Mouse (Mus musculus) midbrain, embryonic 14.5 days (tissue): ENCODE measurements around the gene Asna1. TPM values are rescaled to one million over a fixed set of nuclear protein-coding genes. Genes with fewer than 3 reads are reported as not detected.

Source experiments
- ATAC-seq: fragments of 200-750 bp; cut with Nextera tagmentation; 2 replicates; pipeline ENCODE4 v1.8.0; 2017; ENCODE audit warnings: moderate number of reproducible peaks, moderate library complexity; ENCODE audit not compliant: low FRiP score, low TSS enrichment
- DNase-seq: peaks from one replicate; pipeline ENCODE4 v3.0.0-alpha.2; 2015
- H3K27ac ChIP-seq: fragments of 300-500 bp; sonication (generic); replicated peaks from 2 replicates; pipeline ENCODE4 v1.5.1; 2014; ENCODE audit warnings: mild to moderate bottlenecking, low read depth, low read length, moderate library complexity
- H3K27me3 ChIP-seq: fragments of 300-500 bp; sonication (generic); 2 replicates; pipeline ENCODE4 v1.6.1; 2014; ENCODE audit warnings: low read length, control low read depth, mixed read lengths; ENCODE audit not compliant: control insufficient read depth, insufficient read depth
- H3K36me3 ChIP-seq: fragments of 300-500 bp; sonication (generic); 2 replicates; pipeline ENCODE4 v1.6.1; 2014; ENCODE audit warnings: low read length, control low read depth; ENCODE audit not compliant: control insufficient read depth, insufficient read depth
- H3K4me1 ChIP-seq: fragments of 300-500 bp; sonication (generic); 2 replicates; pipeline ENCODE4 v1.6.1; 2014; ENCODE audit warnings: mild to moderate bottlenecking, antibody characterized with exemption, low read length, control low read depth; ENCODE audit not compliant: control insufficient read depth, insufficient read depth
- H3K4me2 ChIP-seq: fragments of 300-500 bp; sonication (generic); 2 replicates; pipeline ENCODE4 v1.6.1; 2014; ENCODE audit warnings: mild to moderate bottlenecking, low read length, moderate library complexity
- H3K4me3 ChIP-seq: fragments of 300-500 bp; sonication (generic); replicated peaks from 2 replicates; pipeline ENCODE4 v1.5.1; 2014; ENCODE audit warnings: low read depth, low read length
- H3K9ac ChIP-seq: fragments of 300-500 bp; sonication (generic); replicated peaks from 2 replicates; pipeline ENCODE4 v1.6.1; 2014; ENCODE audit warnings: mild to moderate bottlenecking, low read length, moderate library complexity
- H3K9me3 ChIP-seq: fragments of 300-500 bp; sonication (generic); 2 replicates; pipeline ENCODE4 v1.6.1; 2016; ENCODE audit warnings: low read length, control low read depth, mixed read lengths; ENCODE audit not compliant: control insufficient read depth
- whole genome bisulfite sequencing: fragments of 180-500 bp; shearing (Covaris S2); extraction: QIAGEN DNeasy Blood & Tissue Kit; methylation state at CpG from one replicate; pipeline ENCODE4 v1.1.7; 2014; 5-methylcytosine and 5-hydroxymethylcytosine counted together
- polyA plus RNA-seq: library from polyadenylated mRNA; unstranded; fragments of >200 nt; fragmentation: Nextera tagmentation; extraction: Ambion mirVana; gene quantifications from 2 replicates; pipeline ENCODE4 v1.2.1, GENCODE M21; 2014

Asna1 gene
- polyA plus RNA-seq, 1 experiment from 2014 or later, result 130 TPM

GRCm38 (mm10) chr8:84984294-84985048 is 40.6 kb downstream of the Asna1 start:
- H3K36me3 ChIP-seq, result no peaks in the 10 kb centered on the region
- peak overlapping the region; percentile 99 for H3K4me2 ChIP-seq
- 16% methylated on average over 16 of the region's 16 CpGs for WGBS
- H3K27me3 ChIP-seq, result 0 out of 2 replicates have a peak, but pooled peaks cover 9% of the 10 kb centered on the region
- ATAC-seq, result no peak
- peak overlapping the region; percentile 49; the same call in 1 of the 2 replicates for H3K27ac ChIP-seq
- peaks cover 34% of the 10 kb centered on the region for H3K4me1 ChIP-seq
- no peaks in the 10 kb centered on the region for H3K9me3 ChIP-seq
- peak overlapping the region; percentile 50; the same call in 1 of the 2 replicates for H3K9ac ChIP-seq
- H3K4me3 ChIP-seq, result no peak overlapping the region
- no peak for DNase-seq

- peaks cover 50% of the 10 kb centered on the region for H3K4me1 ChIP-seq
Observed at GRCm38 (mm10) chr8:84982499-84983011, 42.5 kb downstream of the Asna1 start.

GRCm38 (mm10) chr8:84981644-84982498 is 43.2 kb downstream of the Asna1 start:
- H3K36me3 ChIP-seq, result no peaks in the 10 kb centered on the region
- DNase-seq (no peak), ATAC-seq (no peak)
- no peaks in the 10 kb centered on the region for H3K9me3 ChIP-seq
- H3K4me3 ChIP-seq, result no peak overlapping the region
- no peak overlapping the region for H3K4me2 ChIP-seq
- H3K27me3 ChIP-seq, result peaks cover 17% of the 10 kb centered on the region
- H3K4me1 ChIP-seq, result peaks cover 57% of the 10 kb centered on the region
- no peak overlapping the region for H3K27ac ChIP-seq
- 81% methylated on average over 15 of the region's 15 CpGs for WGBS
- no peak overlapping the region for H3K9ac ChIP-seq

More at GRCm38 (mm10) chr8:84982499-84983011, 42.5 kb downstream of the Asna1 start:
- Histone ChIP-seq H3K4me2 (no peak overlapping the region), H3K4me3 (no peak overlapping the region), H3K9ac (no peak overlapping the region), H3K36me3 (no peaks in the 10 kb centered on the region), H3K9me3 (no peaks in the 10 kb centered on the region), H3K27ac (no peak overlapping the region), H3K27me3 (peaks cover 10% of the 10 kb centered on the region)
- no peak for ATAC-seq
- DNase-seq, result no peak
- WGBS, result 61% methylated on average over 3 of the region's 3 CpGs

- Histone ChIP-seq H3K27ac (0 out of 2 replicates have a peak overlapping the region, but pooled peaks have one; percentile 37), H3K4me2 (peak overlapping the region; percentile 99; the same call in 1 of the 2 replicates), H3K4me1 (peaks cover 67% of the 10 kb centered on the region), H3K9me3 (no peaks in the 10 kb centered on the region), H3K4me3 (no peak overlapping the region), H3K27me3 (peaks cover 18% of the 10 kb centered on the region), H3K9ac (no peak overlapping the region; the same call in 1 of the 2 replicates), H3K36me3 (no peaks in the 10 kb centered on the region)
- WGBS, result 31% methylated on average over 11 of the region's 11 CpGs
- ATAC-seq (no peak), DNase-seq (peak; percentile 78)
Observed at GRCm38 (mm10) chr8:84980622-84981358, 44.3 kb downstream of the Asna1 start.

- H3K27me3 ChIP-seq, result peaks cover 18% of the 10 kb centered on the region
- WGBS, result 2% methylated on average over 42 of the region's 42 CpGs
- DNase-seq (peak; percentile 94), ATAC-seq (peak; percentile 36)
- peak overlapping the region; percentile 36; the same call in 1 of the 2 replicates for H3K9ac ChIP-seq
- peak overlapping the region; percentile 31 for H3K4me3 ChIP-seq
- H3K9me3 ChIP-seq, result no peaks in the 10 kb centered on the region
- H3K4me2 ChIP-seq, result peak overlapping the region; percentile 99
- H3K36me3 ChIP-seq, result peaks cover 1% of the 10 kb centered on the region; the same call in 1 of the 2 replicates
- 0 out of 2 replicates have a peak overlapping the region, but pooled peaks have one; percentile 37 for H3K27ac ChIP-seq
- H3K4me1 ChIP-seq, result peaks cover 59% of the 10 kb centered on the region
Observed at GRCm38 (mm10) chr8:84979599-84980421, 45.3 kb downstream of the Asna1 start.

- Histone ChIP-seq H3K4me1 (peaks cover 56% of the 10 kb centered on the region), H3K27me3 (peaks cover 18% of the 10 kb centered on the region), H3K4me2 (peak within 1 kb of the TSS; percentile 99), H3K9me3 (no peaks in the 10 kb centered on the region), H3K27ac (0 out of 2 replicates have a peak within 1 kb of the TSS, but pooled peaks have one; percentile 13), H3K4me3 (peak within 1 kb of the TSS; percentile 49), H3K36me3 (peaks cover 15% of the 10 kb centered on the region), H3K9ac (peak within 1 kb of the TSS; percentile 54)
- ATAC-seq (peak; percentile 49; the same call in 1 of the 2 replicates), DNase-seq (peak; percentile 91)
- under 1% methylated on average over 63 of the region's 63 CpGs for WGBS
Observed at GRCm38 (mm10) chr8:84978248-84978940, 46.7 kb downstream of the Asna1 start, which contains the start of gene Junb. Junb (minus strand) TSS chr8:84978718.
